Mouse (Mus musculus): Measurements from ENCODE around the gene Nudcd2.

Nudcd2 gene

GRCm38 (mm10) chr11:40755109-40755627 lies 21.7 kb downstream of the Nudcd2 start, which contains the start of gene Ccng1:
Gene Ccng1, minus strand, starts transcription at chr11:40755311.
- peak; percentile 83 for DNase-seq (ENCODE audit: low spot score)

DNA sequence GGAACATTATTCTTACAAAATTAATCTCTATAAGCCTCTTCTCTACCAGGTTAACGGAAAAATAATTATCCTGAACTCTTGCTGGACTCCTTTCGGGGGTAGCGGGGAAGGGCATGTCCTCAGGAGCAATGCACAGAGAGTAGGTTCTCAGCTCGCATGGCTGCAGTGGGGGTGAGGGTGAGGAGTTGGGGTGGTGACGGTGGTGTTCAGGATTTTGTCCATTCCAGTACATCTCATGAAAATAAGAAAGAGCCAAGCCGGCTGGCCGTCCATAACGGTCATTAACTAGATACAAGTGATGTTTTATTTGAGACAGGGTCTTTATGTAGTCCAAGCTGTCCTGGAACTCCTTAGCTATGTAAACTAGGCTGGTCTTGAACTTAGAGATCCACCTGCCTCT lies 22.5 kb downstream of the Nudcd2 start:
- DNase-seq (ENCODE audit: low spot score), result no peak

GRCm38 (mm10) chr11:40759896-40760295 lies 26.4 kb downstream of the Nudcd2 start:
- no peak for DNase-seq (ENCODE audit: low spot score)

- DNase-seq (ENCODE audit: low spot score), result no peak
These were observed 29.9 kb downstream of the Nudcd2 start for GRCm38 (mm10) chr11:40763395-40763794.

DNA sequence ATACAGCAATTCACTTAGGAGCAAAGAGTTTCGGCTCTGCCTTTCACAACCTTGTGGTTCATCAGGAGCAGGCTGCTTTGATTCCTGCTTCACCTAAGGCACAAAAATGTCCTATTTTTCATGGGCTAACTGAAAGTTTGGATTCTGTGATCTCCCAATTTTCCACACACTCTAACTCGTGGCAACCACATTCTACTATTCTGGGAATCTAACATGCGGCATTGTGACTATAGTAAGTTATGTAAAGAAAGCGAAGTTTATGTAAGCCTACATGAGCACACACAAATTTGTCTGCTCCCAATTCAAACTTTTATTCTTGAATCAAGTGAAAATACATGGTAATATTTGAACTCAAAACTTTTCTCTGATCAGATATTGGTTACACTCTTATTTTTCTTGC lies 31.2 kb downstream of the Nudcd2 start:
- DNase-seq (ENCODE audit: low spot score), result no peak

GRCm38 (mm10) chr11:40775315-40776269 lies 42.1 kb downstream of the Nudcd2 start:
- DNase-seq (ENCODE audit: low spot score), result no peak

DNA sequence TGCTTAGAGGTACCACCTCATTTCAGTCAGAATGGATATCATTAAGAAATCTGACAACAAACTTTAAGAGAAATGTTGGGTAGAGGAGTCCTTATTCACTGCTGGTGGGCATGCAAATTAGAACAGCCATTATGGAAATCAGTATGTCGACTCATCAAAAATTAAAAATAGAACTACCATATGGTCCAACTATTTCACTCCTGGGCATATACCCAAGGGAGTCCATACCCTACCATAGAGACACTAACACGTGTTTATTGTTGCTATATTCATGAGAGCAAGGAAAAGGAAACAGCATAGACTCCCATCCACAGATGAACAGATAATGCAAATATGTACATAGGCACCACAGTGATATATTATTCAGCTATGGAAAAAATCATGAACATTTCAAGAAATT lies 48.4 kb downstream of the Nudcd2 start:
- no peak for DNase-seq (ENCODE audit: low spot score)

GRCm38 (mm10) chr11:40783346-40783745 lies 49.9 kb downstream of the Nudcd2 start:
- no peak for DNase-seq (ENCODE audit: low spot score)

GRCm38 (mm10) chr11:40784326-40784725 lies 50.9 kb downstream of the Nudcd2 start:
- no peak for DNase-seq (ENCODE audit: low spot score)

- DNase-seq (ENCODE audit: low spot score), result no peak
These were observed 53.4 kb downstream of the Nudcd2 start for GRCm38 (mm10) chr11:40786900-40787299.
